Mouse (Mus musculus) CH12.LX (cell line): ENCODE measurements around the gene Map3k14.

Source experiments
- CTCF ChIP-seq, 2 experiments: IDR thresholded peaks in 1 of 2; conservative IDR thresholded peaks in 1 of 2; 2 replicates each; pipeline ENCODE4 v1.5.1; 2011 to 2012; ENCODE audit warnings: low read depth in 2 of 2, low read length in 2 of 2, improper control_type of control experiment in 1 of 2, inconsistent platforms in 1 of 2, mild to moderate bottlenecking in 1 of 2, moderate library complexity in 1 of 2
- E2F4 ChIP-seq: IDR thresholded peaks from 2 replicates; pipeline ENCODE4 v1.6.1; 2011; ENCODE audit warnings: low read depth, low read length, improper control_type of control experiment; ENCODE audit not compliant: insufficient replicate concordance
- ETS1 ChIP-seq: conservative IDR thresholded peaks from 2 replicates; pipeline ENCODE4 v1.6.1; 2012; ENCODE audit warnings: low read depth, mild to moderate bottlenecking, inconsistent platforms, low read length, improper control_type of control experiment, moderate library complexity
- POLR2A ChIP-seq: IDR thresholded peaks from 2 replicates; pipeline ENCODE4 v1.6.1; 2011; ENCODE audit warnings: low read depth, mild to moderate bottlenecking, improper control_type of control experiment, low read length
- RAD21 ChIP-seq: IDR thresholded peaks from 2 replicates; pipeline ENCODE4 v1.6.1; 2011; ENCODE audit warnings: low read depth, mild to moderate bottlenecking, low read length, improper control_type of control experiment, moderate library complexity
- SMC3 ChIP-seq: IDR thresholded peaks from 2 replicates; pipeline ENCODE4 v1.6.1; 2011; ENCODE audit warnings: low read depth, low read length, improper control_type of control experiment
- USF2 ChIP-seq: conservative IDR thresholded peaks from 2 replicates; pipeline ENCODE4 v1.6.1; 2011; ENCODE audit warnings: low read depth, low read length, improper control_type of control experiment

DNA sequence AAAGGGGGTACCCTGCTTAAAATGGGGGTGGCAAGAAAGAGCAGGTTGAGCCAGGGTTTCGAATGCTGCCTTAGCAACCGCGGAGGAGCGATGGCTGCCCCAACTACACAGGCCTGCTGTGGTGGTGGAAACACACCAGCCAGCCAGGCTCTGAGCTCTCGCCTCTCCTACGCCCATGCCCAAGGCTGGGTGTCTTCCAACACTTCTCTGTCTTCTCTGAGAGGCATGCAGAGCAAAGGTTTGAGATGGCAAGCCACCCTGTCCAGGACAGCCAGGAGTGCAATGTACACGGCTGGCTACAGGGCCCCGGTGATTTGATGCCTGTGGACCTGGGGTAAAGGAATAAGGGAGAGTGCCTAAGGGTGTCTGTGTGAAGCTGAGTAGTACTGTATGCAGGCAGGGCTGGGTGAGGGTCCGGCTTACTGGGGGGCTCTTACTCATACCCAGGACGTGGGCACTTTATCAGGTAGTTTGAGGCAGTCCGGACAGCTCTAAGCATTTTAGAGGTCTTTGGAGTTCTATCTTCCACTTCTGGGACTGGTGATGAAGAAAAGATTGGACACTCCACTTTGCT, 93.4 kb downstream of the Map3k14 start:
- TF ChIP-seq ETS1 (no peak), POLR2A (no peak), RAD21 (no peak), CTCF (conservative IDR thresholded peaks at IDR 0.05 in 1 of 2, IDR thresholded peaks at IDR 0.05 in 1 of 2; ENCODE audit: low read depth in 2 of 2, low read length in 2 of 2) (no peak), E2F4 (no peak), USF2 (no peak), SMC3 (no peak)
